Mouse (Mus musculus) thymus, postnatal 0 days (tissue): ENCODE measurements around the gene Trio. TPM values are rescaled to one million over a fixed set of nuclear protein-coding genes. Genes with fewer than 3 reads are reported as not detected.

Experiments
- DNase-seq: peaks from one replicate; pipeline ENCODE4 v3.0.0-alpha.2; 2015; ENCODE audit warnings: low spot score
- polyA plus RNA-seq: library from polyadenylated mRNA; unstranded; fragments of >200 nt; fragmentation: Nextera tagmentation; extraction: Ambion mirVana; gene quantifications from 2 replicates; pipeline ENCODE4 v1.2.1, GENCODE M21; 2015

The Trio gene
- polyA plus RNA-seq, 1 experiment from 2014 or later: 8.0 TPM

DNA sequence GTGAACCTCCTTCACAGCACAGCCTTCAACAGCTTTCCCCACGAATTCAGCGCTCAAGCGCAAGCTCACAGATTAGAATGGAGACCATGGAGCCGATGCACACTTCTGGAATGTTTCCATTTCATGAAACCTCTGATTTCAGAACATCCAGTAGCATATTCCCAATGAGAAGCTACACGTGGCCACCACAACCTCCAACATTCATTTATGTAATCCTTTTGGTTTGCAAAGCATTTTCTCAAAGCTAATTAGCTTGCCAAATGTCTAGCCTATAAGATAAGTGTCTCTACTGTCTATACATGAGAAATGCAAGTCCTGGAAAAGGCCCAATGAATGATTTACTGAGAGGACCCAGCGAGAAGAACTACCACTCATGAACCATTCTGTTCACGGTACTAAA lies 74.5 kb downstream of the Trio start:
- DNase-seq: no peak

GRCm38 (mm10) chr15:27949196-27949595 lies 76.5 kb downstream of the Trio start:
- DNase-seq: no peak

- DNase-seq: no peak
Measured at GRCm38 (mm10) chr15:27947880-27948279, 77.8 kb downstream of the Trio start.

GRCm38 (mm10) chr15:27945570-27945969 lies 80.1 kb downstream of the Trio start:
- no peak for DNase-seq

GRCm38 (mm10) chr15:27944898-27945297 lies 80.8 kb downstream of the Trio start:
- DNase-seq: no peak

DNA sequence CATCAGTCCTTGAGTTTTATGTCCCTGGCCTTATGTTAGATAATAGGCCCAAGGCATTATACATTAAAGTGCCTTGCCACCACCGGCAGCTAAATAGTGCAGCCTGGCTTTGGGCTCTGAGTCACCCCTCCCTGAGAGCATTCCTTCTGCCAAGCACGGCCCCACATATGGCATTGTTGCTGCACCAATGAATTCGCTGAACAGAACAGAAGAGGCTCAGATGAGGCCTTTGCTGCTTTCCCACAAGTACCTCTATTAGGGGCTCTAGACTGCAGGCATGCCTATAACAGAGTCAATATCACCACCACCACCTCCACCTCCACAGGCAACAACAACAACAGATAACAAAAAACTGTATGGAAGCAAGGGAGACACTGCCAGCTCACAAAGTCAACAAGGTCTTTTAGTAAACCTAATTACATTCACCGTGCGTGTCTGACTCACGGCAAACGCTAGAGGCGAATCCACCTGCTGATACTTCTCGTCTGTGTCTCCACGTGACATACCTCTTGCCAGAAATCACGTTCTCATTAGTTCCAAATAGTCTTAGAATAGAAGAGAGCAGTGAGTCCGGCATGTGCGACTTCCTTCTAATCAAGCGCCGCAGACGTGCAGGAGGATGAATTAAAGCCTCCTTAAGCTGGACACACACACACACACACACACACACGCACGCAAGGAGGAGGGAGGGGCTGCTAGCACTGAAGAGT lies 82.0 kb downstream of the Trio start:
- no peak for DNase-seq

DNA sequence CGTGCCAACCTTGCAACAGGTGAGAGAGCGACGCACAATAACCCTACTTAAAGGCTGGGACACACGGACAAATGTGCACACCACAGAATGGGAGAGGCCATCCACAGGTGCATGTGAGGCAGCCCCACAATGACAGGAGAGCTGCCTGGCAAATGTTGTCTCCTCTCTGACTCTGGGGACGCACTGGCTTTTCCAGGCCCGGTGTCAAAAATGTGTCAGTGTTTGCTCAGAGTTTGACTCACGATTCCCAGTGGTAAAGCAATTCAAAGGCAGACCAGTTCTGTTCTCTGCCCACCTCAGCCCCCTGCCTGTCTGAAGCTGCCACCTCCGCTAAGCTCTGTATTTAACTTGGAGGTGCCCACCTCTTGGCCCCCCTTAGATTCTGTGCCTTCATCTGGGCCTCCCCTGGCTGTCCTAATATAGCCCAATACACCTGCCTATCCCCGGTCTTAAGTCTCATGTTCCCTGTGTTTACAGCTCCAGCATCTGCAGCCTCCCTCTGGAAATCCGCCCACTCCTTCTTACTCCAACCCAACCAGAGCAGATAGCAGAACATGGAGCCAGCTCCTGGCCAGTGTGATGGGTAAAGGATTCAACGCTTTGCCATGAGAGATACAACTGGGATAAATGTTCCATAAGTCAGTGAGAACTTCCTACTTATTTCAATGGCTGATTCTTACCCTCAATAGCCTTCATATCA lies 83.3 kb downstream of the Trio start:
- no peak for DNase-seq

DNA sequence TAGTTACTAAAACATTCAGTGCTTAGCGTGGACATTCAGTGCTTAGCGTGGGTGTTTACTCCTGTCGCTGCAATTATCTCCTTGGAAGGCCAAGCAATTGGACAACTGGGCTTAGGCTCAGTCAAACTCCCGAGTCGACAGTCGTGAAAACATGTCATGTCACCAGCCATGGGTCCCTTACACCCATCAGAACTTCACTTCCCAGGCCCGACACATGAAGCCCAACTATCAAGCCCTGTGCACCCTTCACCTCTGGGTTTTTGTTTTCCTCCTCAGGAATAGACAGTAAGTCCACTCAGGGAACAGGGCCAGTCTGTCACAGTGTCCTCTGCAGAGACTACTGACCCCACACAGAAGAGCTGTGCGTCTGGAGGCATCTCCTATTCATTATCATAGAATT lies 84.2 kb downstream of the Trio start:
- DNase-seq: no peak

DNA sequence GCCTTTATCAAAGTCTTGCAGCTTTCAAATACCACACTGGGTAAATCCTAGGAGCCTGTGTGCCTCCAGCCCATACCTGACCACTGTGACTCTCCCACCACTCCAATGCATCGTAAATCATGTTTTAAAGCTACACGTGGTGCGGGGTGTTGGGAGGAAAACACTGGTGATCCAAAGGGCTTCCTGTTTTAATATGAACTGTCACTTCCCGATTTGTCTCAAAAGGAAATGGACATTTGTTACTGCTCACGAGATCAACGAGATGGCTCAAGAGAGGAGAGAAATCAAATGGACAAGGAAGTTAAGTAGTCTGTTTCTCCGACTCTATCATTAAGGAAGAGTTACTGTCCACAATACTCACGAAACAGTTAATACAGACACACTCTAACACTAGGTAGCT lies 84.6 kb downstream of the Trio start:
- no peak for DNase-seq

GRCm38 (mm10) chr15:27940032-27940431 lies 85.6 kb downstream of the Trio start:
- DNase-seq: no peak

DNA sequence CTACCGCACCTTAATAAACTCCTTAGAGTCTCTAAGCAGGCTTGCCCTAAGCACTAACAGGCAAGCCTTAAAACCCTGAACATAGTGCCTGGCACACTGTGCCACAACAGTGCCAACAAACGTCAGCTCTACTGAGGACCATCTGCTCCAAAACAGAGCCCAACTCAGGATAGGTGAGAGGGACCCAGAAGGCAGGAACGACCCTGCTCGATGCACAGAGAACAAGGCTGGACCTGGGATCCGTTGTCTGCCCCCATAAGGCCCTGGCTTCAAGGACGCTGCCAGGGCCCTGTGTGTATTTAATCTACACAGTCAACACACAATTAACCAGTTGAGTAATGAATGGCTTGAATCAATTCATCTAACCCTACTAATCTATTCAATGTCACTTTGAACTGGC lies 86.8 kb downstream of the Trio start:
- DNase-seq: no peak

DNA sequence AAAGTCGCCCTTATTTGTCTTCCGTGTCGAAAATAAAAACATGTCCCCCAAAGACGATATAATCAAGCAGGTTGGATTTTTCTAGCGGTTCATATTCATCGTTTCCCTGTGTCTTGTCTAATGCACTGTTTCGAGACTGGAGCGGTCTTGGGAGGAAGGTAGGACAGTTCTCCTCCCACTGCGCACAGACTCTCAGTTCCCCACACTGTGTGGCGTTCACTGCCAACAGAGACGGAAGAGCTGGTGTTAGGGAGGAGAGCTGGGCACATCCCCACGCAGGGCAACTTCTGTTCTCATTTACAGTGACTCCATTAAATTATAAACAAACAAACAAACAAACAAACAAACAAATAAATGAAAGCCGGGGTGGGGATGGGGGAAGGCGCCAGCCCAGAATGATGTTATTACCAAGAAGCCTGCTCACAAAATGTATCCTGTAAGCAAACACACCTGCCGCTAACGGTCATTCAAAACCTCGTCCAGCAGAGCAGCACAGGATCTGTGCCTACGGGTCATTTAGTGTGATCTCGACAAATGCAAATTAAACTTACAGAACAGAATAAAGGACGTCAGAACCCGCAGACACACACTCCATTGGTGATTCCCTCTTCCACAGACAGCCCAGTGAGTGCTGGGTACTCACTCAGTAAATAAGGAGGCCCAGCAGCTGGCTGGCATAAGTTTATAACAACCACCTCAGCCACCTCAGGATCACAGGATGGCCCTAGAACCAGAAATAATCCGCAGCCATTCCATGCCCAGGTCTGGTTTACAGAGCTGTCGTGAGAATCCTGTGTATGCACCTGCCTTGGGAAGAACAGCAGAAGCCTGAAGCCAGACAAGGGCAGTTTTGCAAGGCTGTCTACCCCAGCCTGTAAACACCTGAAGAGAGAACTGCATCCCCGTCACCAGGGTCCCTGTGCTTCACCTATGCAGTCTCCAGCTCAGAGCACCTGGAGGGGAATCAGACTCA lies 87.5 kb downstream of the Trio start:
- DNase-seq: no peak

- peak; percentile 33 for DNase-seq
Measured at GRCm38 (mm10) chr15:27937003-27937860, 88.4 kb downstream of the Trio start.

DNA sequence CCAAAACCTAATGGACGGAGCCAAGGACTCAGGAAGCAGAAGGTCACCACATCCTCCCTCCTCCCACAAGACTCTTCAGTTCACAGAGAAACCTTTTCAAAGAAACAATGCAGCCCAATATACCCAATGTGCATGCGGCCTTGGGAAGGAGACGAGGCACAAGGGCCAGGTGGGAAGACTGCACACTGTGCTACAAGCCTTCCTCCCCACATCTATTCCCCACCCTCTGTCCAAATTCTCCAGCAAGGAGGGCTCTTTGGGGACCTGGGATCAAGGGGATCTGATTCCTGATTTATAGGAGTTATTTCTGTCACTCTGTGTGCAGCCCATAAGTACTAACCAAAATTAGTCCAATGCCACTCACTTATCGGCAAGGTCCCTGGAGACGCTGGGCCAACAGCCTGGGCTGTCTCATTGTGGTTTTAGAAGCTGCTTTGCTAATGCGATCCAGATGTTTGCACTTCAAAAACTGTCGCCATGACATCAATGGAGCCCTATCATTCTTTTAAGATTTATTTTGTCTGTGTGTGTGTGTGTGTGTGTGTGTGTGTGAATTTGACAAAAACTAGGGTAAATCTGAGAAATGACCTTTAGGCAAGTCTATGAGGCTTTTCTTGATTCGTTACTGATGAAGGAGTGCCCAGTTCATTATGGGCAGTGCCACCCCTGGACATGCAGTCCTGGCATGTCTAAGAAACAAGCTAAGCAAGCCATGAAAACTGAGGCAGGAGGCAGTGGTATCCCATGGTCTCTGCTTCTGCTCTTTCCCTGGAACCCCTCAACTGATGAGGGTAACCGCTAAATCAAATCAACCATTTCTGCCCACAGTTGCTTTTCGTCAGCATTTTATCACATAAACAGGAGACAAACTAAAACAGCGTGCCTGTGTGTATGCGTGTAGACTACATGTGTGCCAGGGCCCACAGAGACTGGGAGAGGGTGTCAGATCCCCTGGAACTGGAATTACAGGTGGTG lies 89.6 kb downstream of the Trio start:
- DNase-seq: no peak

DNA sequence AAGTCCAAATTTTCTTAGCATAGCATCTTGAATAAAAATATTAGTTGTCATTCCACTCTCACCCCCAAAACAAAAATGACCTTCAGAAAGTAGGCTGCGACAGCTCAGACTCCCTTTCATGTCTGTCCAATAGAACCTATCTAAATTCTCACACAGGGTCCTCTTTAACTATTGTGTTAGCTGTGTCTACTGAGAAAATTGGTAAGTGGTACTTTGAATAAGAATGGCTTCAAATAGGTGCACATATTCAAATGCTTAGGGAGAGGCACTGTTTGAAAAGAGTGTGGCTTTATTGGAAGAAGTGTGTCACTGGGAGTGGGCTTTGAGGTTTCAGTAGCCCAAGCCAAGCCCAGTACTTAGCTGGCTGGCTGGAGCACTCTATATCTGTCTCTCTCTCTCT lies 92.4 kb downstream of the Trio start:
- no peak for DNase-seq

- no peak for DNase-seq
Measured at GRCm38 (mm10) chr15:27931891-27932290, 93.8 kb downstream of the Trio start.

GRCm38 (mm10) chr15:27931459-27931858 lies 94.2 kb downstream of the Trio start:
- no peak for DNase-seq

GRCm38 (mm10) chr15:27927614-27928013 lies 98.0 kb downstream of the Trio start:
- no peak for DNase-seq

GRCm38 (mm10) chr15:27926941-27927340 lies 98.7 kb downstream of the Trio start:
- peak; percentile 60 for DNase-seq

DNA sequence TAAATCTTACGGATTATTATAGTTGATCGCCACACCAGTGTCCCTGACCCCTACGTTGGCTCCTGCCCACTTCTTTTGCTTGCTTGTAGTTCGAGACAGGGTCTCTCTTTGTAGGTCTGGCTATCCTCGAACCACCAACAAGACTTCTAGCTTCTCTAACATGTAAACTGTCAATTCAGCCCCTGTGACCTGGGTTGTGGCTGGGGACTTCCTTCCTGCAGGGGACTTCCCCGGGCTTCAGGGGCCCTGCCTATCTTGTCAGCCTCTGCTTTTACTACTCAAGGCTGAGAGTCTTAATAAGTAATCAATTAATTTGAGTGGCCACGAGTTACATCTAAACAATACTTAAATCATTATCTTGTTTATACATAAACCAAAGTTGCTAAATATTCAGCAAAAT lies 99.2 kb downstream of the Trio start:
- DNase-seq: peak; percentile 66
